Mouse (Mus musculus) heart, embryonic 14.5 days (tissue): ENCODE measurements around the gene Ggt1. TPM values are rescaled to one million over a fixed set of nuclear protein-coding genes. Genes with fewer than 3 reads are reported as not detected.
A peak's percentile ranks its signal among the peaks of the same experiment; 100 is the strongest.

Source experiments
- ATAC-seq: fragments of 200-750 bp; cut with Nextera tagmentation; 2 replicates; pipeline ENCODE4 v1.8.0; 2017; ENCODE audit warnings: low read depth, moderate TSS enrichment; ENCODE audit not compliant: insufficient number of reproducible peaks, insufficient read depth, low FRiP score
- H3K27ac ChIP-seq, 2 experiments: fragments of 200-500 bp in 1 of 2; fragments of 300-500 bp in 1 of 2; sonication (generic) in 1 of 2; replicated peaks in 1 of 2; 2 replicates each; pipeline ENCODE4 v1.5.1; 2012 to 2014; ENCODE audit warnings: low read depth in 2 of 2, low read length in 2 of 2, control low read depth in 1 of 2, mild to moderate bottlenecking in 1 of 2, mixed read lengths in 1 of 2; ENCODE audit not compliant: control insufficient read depth in 1 of 2, insufficient read depth in 1 of 2
- H3K27me3 ChIP-seq: fragments of 300-500 bp; sonication (generic); 2 replicates; pipeline ENCODE4 v1.6.1; 2014; ENCODE audit warnings: mild to moderate bottlenecking, low read length, control low read depth; ENCODE audit not compliant: control insufficient read depth, insufficient read depth
- H3K36me3 ChIP-seq: fragments of 300-500 bp; sonication (generic); 2 replicates; pipeline ENCODE4 v1.6.1; 2014; ENCODE audit warnings: mild to moderate bottlenecking, control low read depth, low read length, mixed read lengths; ENCODE audit not compliant: control insufficient read depth, insufficient read depth
- H3K4me1 ChIP-seq, 2 experiments: fragments of 200-500 bp in 1 of 2; fragments of 300-500 bp in 1 of 2; sonication (generic) in 1 of 2; 2 replicates each; pipeline ENCODE4 v1.6.1; 2012 to 2014; ENCODE audit warnings: low read length in 2 of 2, control low read depth in 1 of 2, mixed read lengths in 1 of 2; ENCODE audit not compliant: control insufficient read depth in 2 of 2, insufficient read depth in 2 of 2
- H3K4me2 ChIP-seq: fragments of 300-500 bp; sonication (generic); 2 replicates; pipeline ENCODE4 v1.6.1; 2014; ENCODE audit warnings: mild to moderate bottlenecking, low read length
- H3K4me3 ChIP-seq, 2 experiments: fragments of 200-500 bp in 1 of 2; fragments of 300-500 bp in 1 of 2; sonication (generic) in 1 of 2; 2 replicates each; pipeline ENCODE4 v1.5.1; 2012 to 2014; ENCODE audit warnings: low read length in 2 of 2, mild to moderate bottlenecking in 2 of 2, control low read depth in 1 of 2, low read depth in 1 of 2, moderate library complexity in 1 of 2; ENCODE audit not compliant: control insufficient read depth in 1 of 2, insufficient read depth in 1 of 2
- H3K9ac ChIP-seq: fragments of 300-500 bp; sonication (generic); 2 replicates; pipeline ENCODE4 v1.6.1; 2014; ENCODE audit warnings: mild to moderate bottlenecking, low read length
- H3K9me3 ChIP-seq: fragments of 300-500 bp; sonication (generic); 2 replicates; pipeline ENCODE4 v1.6.1; 2016; ENCODE audit warnings: low read length, control low read depth; ENCODE audit not compliant: control insufficient read depth
- WGBS: fragments of 180-500 bp; shearing (Covaris S2); extraction: QIAGEN DNeasy Blood & Tissue Kit; methylation state at CpG from one replicate; pipeline ENCODE4 v1.1.7; 2014; 5-methylcytosine and 5-hydroxymethylcytosine counted together
- polyA plus RNA-seq: library from polyadenylated mRNA; unstranded; fragments of >200 nt; fragmentation: Nextera tagmentation; extraction: Ambion mirVana; gene quantifications from 2 replicates; pipeline ENCODE4 v1.2.1, GENCODE M21; 2014

The Ggt1 gene
- polyA plus RNA-seq, result 0.69 and 1.4 TPM in 2 replicates

GRCm38 (mm10) chr10:75561071-75561654 lies at the start of gene Ggt1:
Ggt1 (plus strand) TSS chr10:75561604.
- H3K4me1 ChIP-seq, result peaks cover 10 to 25% of the 10 kb centered on the region in 2 experiments
- H3K9ac ChIP-seq, result no peak within 1 kb of the TSS; the same call in 1 of the 2 replicates
- H3K27me3 ChIP-seq, result peaks cover 47% of the 10 kb centered on the region
- ATAC-seq, result no peak
- no peaks in the 10 kb centered on the region for H3K9me3 ChIP-seq
- WGBS, result 49% methylated on average over 10 of the region's 10 CpGs
- no peak within 1 kb of the TSS for H3K27ac ChIP-seq
- H3K4me3 ChIP-seq, result peak within 1 kb of the TSS in 1 of 2 experiments; percentile 63; a peak in 2 of 4 replicates
- peak within 1 kb of the TSS; percentile 99 for H3K4me2 ChIP-seq
- H3K36me3 ChIP-seq, result no peaks in the 10 kb centered on the region

- 92% methylated on average over 7 of the region's 7 CpGs for WGBS
- Histone ChIP-seq H3K36me3 (peaks cover 55% of the 10 kb centered on the region), H3K4me1 (peaks cover 5 to 19% of the 10 kb centered on the region in 2 experiments; a peak in 3 of 4 replicates), H3K4me3 (no peak overlapping the region), H3K27me3 (no peaks in the 10 kb centered on the region), H3K27ac (no peak overlapping the region), H3K9ac (no peak overlapping the region), H3K4me2 (no peak overlapping the region), H3K9me3 (no peaks in the 10 kb centered on the region)
- ATAC-seq, result no peak
Observed at GRCm38 (mm10) chr10:75511897-75512296, 49.5 kb upstream of the Ggt1 start.

- WGBS, result 86% methylated on average over 7 of the region's 7 CpGs
- ATAC-seq, result no peak
- Histone ChIP-seq H3K4me3 (no peak overlapping the region), H3K4me2 (no peak overlapping the region), H3K9me3 (no peaks in the 10 kb centered on the region), H3K4me1 (peaks cover 5 to 19% of the 10 kb centered on the region in 2 experiments; a peak in 3 of 4 replicates), H3K9ac (no peak overlapping the region), H3K27me3 (no peaks in the 10 kb centered on the region), H3K27ac (no peak overlapping the region), H3K36me3 (peaks cover 46% of the 10 kb centered on the region)
Observed at GRCm38 (mm10) chr10:75512796-75513195, 48.6 kb upstream of the Ggt1 start.

DNA sequence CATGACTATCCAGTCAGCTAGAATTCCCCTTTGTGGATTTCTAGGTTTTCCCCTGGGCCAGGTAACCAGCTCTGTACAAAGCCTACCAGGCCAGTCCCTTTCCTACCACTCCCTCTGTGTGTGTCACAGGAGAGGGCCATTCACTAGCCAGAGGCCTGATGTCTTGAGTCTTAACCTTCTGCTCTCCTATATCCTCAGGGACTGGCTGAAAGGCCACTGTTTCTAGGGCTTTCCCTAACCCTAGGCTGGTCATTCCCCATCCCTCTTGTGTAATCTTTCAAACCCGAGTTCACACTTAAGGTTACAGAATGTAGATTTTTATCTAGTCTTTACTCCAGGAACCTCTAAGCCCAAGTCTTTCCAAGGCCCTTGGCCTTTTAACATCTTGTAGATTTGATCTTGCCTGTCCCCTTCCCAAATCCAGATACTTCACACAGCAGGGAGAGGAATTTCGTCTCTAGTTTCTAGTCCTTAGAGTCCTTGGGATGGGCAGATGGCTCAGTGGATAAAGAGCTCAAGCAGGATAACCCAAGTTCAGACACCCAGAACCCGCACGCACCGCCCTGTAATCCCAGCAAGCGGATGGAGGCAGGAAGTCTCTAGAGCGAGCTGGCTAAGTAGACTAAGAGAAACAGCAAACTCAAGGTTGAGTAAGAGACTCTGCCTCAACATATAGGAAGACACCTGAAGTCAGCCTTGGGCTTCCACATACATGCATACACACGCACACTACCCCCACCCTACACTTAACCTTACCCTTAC lies 47.9 kb upstream of the Ggt1 start:
- no peak overlapping the region for H3K9ac ChIP-seq
- peaks cover 39% of the 10 kb centered on the region for H3K36me3 ChIP-seq
- no peak overlapping the region for H3K4me2 ChIP-seq
- H3K4me3 ChIP-seq, result no peak overlapping the region
- no peak overlapping the region for H3K27ac ChIP-seq
- H3K27me3 ChIP-seq, result no peaks in the 10 kb centered on the region
- H3K9me3 ChIP-seq, result no peaks in the 10 kb centered on the region
- H3K4me1 ChIP-seq, result peaks cover 5 to 19% of the 10 kb centered on the region in 2 experiments; a peak in 3 of 4 replicates
- 86% methylated on average over 8 of the region's 8 CpGs for WGBS
- no peak for ATAC-seq

GRCm38 (mm10) chr10:75514361-75514760 lies 47.0 kb upstream of the Ggt1 start:
- no peak overlapping the region for H3K27ac ChIP-seq
- H3K4me1 ChIP-seq, result peaks cover 7 to 28% of the 10 kb centered on the region in 2 experiments; a peak in 3 of 4 replicates
- H3K9ac ChIP-seq, result 0 out of 2 replicates have a peak overlapping the region, but pooled peaks have one; percentile 8
- WGBS, result 43% methylated on average over 7 of the region's 7 CpGs
- H3K4me3 ChIP-seq, result no peak overlapping the region
- peaks cover 32% of the 10 kb centered on the region for H3K36me3 ChIP-seq
- no peak overlapping the region; the same call in 1 of the 2 replicates for H3K4me2 ChIP-seq
- ATAC-seq, result no peak
- no peaks in the 10 kb centered on the region for H3K27me3 ChIP-seq
- no peaks in the 10 kb centered on the region for H3K9me3 ChIP-seq

GRCm38 (mm10) chr10:75515216-75516037 lies 46.0 kb upstream of the Ggt1 start:
- H3K27me3 ChIP-seq, result no peaks in the 10 kb centered on the region
- peak overlapping the region in 1 of 2 experiments; percentile 79; a peak in 1 of 4 replicates for H3K4me3 ChIP-seq
- 73% methylated on average over 4 of the region's 4 CpGs for WGBS
- peaks cover 7 to 29% of the 10 kb centered on the region in 2 experiments; a peak in 3 of 4 replicates for H3K4me1 ChIP-seq
- H3K9me3 ChIP-seq, result no peaks in the 10 kb centered on the region
- H3K36me3 ChIP-seq, result peaks cover 32% of the 10 kb centered on the region
- no peak for ATAC-seq
- no peak overlapping the region for H3K27ac ChIP-seq
- H3K4me2 ChIP-seq, result peak overlapping the region; percentile 71
- peak overlapping the region; percentile 91 for H3K9ac ChIP-seq

DNA sequence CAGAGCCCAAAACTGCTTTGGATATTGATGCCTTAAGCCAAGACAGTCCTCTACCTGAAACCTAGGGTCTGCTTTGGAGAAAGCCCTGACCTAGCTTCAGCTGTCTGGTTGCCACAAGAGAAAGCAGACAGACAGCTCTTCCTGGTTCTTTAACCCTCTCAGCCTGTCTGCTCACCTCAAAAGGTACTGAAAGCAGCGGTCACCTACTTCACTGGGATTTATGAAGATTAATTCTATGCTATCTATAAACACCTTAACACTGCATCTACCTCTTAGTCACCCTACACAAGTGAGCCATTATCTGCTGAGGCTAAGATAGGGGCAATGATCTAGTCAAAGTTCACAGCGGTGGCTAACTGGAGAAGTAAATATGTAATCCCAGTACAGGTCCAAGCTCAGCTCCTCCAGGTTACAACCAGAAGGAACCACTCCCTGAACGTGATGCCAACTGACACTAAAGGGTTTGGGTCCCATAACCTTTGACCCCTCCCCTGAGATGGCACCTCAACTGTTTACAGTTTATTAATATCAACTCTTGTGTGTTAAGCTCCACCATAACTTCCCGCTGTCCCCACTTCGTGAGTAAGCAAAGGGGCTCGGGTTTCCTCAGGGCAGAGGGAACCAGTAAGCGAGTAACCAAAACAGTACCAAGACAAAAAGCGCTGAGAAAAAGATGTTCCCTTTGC lies 45.2 kb upstream of the Ggt1 start:
- ATAC-seq, result no peak
- 24% methylated on average over 8 of the region's 8 CpGs for WGBS
- peaks cover 7 to 35% of the 10 kb centered on the region in 2 experiments; a peak in 3 of 4 replicates for H3K4me1 ChIP-seq

More for the DNA sequence above, 45.2 kb upstream of the Ggt1 start:
- Histone ChIP-seq H3K27ac (peak overlapping the region; percentile 86 to 99), H3K27me3 (no peaks in the 10 kb centered on the region), H3K4me2 (peak overlapping the region; percentile 71), H3K9ac (peak overlapping the region; percentile 91), H3K4me3 (peak overlapping the region; percentile 66 to 79), H3K9me3 (no peaks in the 10 kb centered on the region), H3K36me3 (peaks cover 32% of the 10 kb centered on the region)
